Mouse (Mus musculus) neural tube, embryonic 12.5 days (tissue): ENCODE measurements at regions not wholly inside any gene's neighbourhood (a gene's known extent, or its start where the extent isn't known, plus 50 kb on each side); places are given as distances from the start of the nearest gene placed in this dataset.

Source experiments
- ATAC-seq: fragments of 200-750 bp; cut with Nextera tagmentation; 2 replicates; pipeline ENCODE4 v1.8.0; 2017; ENCODE audit warnings: low read depth, mild to moderate bottlenecking, moderate TSS enrichment, moderate library complexity; ENCODE audit not compliant: low FRiP score
- H3K27ac ChIP-seq: fragments of 300-500 bp; sonication (generic); 2 replicates; pipeline ENCODE4 v1.5.1; 2016
- H3K27me3 ChIP-seq: fragments of 300-500 bp; sonication (generic); replicated peaks from 2 replicates; pipeline ENCODE4 v1.6.1; 2016; ENCODE audit warnings: mild to moderate bottlenecking
- H3K36me3 ChIP-seq: fragments of 300-500 bp; sonication (generic); 2 replicates; pipeline ENCODE4 v1.6.1; 2016; ENCODE audit warnings: mild to moderate bottlenecking
- H3K4me1 ChIP-seq: fragments of 300-500 bp; sonication (generic); 2 replicates; pipeline ENCODE4 v1.6.1; 2016
- H3K4me2 ChIP-seq: fragments of 300-500 bp; sonication (generic); replicated peaks from 2 replicates; pipeline ENCODE4 v1.6.1; 2016; ENCODE audit warnings: mild to moderate bottlenecking
- H3K4me3 ChIP-seq: fragments of 300-500 bp; sonication (generic); 2 replicates; pipeline ENCODE4 v1.5.1; 2016
- H3K9ac ChIP-seq: fragments of 300-500 bp; sonication (generic); 2 replicates; pipeline ENCODE4 v1.6.1; 2016; ENCODE audit warnings: mild to moderate bottlenecking
- H3K9me3 ChIP-seq: fragments of 300-500 bp; sonication (generic); 2 replicates; pipeline ENCODE4 v1.6.1; 2016; ENCODE audit warnings: mild to moderate bottlenecking
- WGBS: fragments of 180-500 bp; shearing (Covaris S2); methylation state at CpG from one replicate; pipeline ENCODE4 v1.1.7; 2016; 5-methylcytosine and 5-hydroxymethylcytosine counted together

DNA sequence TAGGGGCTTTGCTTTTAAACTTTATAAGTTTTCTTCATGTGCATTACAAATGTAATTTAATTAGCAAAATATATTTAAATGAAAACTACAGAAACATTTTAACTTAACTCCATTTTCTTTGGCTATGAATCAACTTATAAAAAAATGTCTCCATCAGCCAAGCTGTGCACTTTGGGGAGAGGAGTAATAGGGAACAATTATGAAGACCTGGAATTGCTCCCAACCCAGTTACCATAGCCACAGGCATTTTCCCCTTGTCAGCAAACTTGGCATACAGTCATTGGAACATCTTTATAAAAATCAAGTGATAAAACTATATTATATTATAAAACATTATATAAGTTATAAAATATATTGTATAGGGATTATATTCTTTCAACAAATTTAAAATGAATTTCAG is 65.0 kb downstream of the Atxn7l3b start:
- Histone ChIP-seq H3K36me3 (no peaks in the 10 kb centered on the region), H3K9me3 (no peaks in the 10 kb centered on the region), H3K4me2 (no peak overlapping the region), H3K27ac (no peak overlapping the region), H3K4me3 (no peak overlapping the region), H3K9ac (no peak overlapping the region), H3K27me3 (no peaks in the 10 kb centered on the region), H3K4me1 (no peaks in the 10 kb centered on the region)
- ATAC-seq, result no peak

DNA sequence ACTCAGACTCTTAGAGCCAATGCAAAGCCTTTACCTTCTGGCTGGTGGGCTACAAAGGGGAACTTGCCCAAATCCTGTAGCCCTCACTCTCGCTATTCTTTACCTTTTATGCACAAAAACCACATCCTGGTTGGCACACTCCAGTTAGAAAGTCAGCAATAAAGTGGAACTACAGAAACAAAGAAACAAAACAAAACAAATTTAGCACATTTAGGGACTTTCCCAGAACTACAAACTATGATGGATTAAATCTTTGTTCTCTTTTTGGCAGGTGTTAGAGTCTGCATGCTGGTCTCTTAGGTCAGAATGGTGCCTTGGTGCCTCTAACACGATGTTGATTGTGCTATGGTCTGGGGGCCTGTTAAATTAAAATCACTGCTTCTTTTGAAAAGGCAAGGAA is 65.4 kb downstream of the Atxn7l3b start:
- Histone ChIP-seq H3K4me2 (no peak overlapping the region), H3K4me1 (no peaks in the 10 kb centered on the region), H3K27me3 (no peaks in the 10 kb centered on the region), H3K9me3 (no peaks in the 10 kb centered on the region), H3K27ac (no peak overlapping the region), H3K9ac (no peak overlapping the region), H3K4me3 (no peak overlapping the region), H3K36me3 (no peaks in the 10 kb centered on the region)
- no peak for ATAC-seq
- 62% methylated on average over 2 of the region's 2 CpGs for WGBS

DNA sequence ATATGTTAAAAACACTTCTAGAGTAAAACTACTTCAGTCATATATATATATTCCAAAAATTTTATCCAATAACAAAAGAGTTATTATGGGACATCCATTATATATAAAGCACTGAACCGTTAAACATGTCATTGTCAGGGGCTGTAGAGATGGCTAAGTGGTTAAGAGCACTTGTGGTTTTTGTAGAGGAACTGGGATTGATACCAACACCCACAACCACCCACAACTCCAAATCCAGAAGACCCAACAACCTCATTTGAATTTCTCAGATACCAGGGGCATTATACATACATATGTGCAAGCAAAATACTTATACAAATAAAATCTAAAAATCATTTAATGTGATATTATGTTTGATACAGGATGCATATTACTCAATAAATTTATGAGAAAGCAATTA is 76.8 kb downstream of the Atxn7l3b start:
- no peak for ATAC-seq
- Histone ChIP-seq H3K27ac (no peak overlapping the region), H3K4me2 (no peak overlapping the region), H3K4me3 (no peak overlapping the region), H3K9me3 (no peaks in the 10 kb centered on the region), H3K36me3 (no peaks in the 10 kb centered on the region), H3K27me3 (no peaks in the 10 kb centered on the region), H3K9ac (no peak overlapping the region), H3K4me1 (no peaks in the 10 kb centered on the region)
- 85% methylated on average over 1 of the region's 1 CpGs for WGBS

DNA sequence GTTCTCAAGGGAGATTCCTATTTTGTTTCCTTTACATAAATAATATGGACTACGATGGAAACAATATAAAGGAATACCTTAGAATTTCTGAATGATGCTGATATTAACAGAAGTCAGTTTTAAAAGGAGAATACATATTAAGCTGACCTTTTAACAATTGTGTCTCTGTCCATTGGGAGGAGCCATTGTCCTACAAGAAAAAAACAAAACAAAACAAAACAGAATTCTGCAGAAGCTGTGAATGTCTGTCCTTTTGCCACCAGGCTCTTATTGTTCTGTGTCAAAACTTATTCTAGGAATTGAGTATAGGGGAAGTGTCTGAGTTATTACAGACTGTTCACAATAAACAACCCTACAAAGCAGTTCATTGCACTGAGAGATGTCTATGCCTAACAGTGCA is 82.6 kb downstream of the Atxn7l3b start:
- H3K4me2 ChIP-seq, result no peak overlapping the region
- ATAC-seq, result no peak
- no peaks in the 10 kb centered on the region for H3K36me3 ChIP-seq
- no peak overlapping the region for H3K4me3 ChIP-seq
- H3K4me1 ChIP-seq, result no peaks in the 10 kb centered on the region
- no peaks in the 10 kb centered on the region for H3K27me3 ChIP-seq
- WGBS, result 61% methylated on average over 1 of the region's 1 CpGs
- no peaks in the 10 kb centered on the region for H3K9me3 ChIP-seq
- no peak overlapping the region for H3K9ac ChIP-seq
- no peak overlapping the region for H3K27ac ChIP-seq

DNA sequence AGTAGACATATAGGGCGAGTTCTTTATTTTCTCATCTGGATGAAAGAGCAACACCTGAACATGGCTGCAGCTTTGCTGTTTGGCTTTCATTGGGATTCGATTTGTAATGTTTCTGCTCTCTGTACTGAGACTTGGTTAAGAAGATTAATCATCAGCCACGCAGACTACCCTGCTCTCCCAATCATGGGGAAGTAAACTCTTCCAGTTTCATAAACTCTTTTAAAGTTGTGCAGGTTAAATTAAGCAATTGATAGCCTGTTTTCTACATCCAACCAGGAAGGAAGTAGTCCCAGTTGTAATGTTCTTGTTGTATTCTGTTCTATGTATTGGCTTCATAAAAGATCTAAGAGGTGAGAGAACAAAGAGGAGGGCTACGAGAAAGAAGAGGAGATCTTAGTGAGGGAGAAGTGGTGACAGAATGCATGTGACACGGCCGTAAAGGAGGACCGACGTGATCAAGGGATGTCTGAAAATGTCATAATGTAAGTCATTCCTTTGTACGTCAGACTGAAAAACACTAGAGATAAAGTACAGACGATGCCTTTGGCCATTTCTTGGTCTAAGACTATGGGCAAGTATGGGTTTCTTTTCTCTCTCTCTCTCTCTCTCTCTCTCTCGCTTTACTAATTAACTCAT is 91.3 kb downstream of the Atxn7l3b start:
- Histone ChIP-seq H3K4me1 (no peaks in the 10 kb centered on the region), H3K4me2 (no peak overlapping the region), H3K27me3 (no peaks in the 10 kb centered on the region), H3K4me3 (no peak overlapping the region), H3K36me3 (no peaks in the 10 kb centered on the region), H3K27ac (no peak overlapping the region), H3K9ac (no peak overlapping the region), H3K9me3 (no peaks in the 10 kb centered on the region)
- no peak for ATAC-seq
- 82% methylated on average over 11 of the region's 11 CpGs for WGBS

DNA sequence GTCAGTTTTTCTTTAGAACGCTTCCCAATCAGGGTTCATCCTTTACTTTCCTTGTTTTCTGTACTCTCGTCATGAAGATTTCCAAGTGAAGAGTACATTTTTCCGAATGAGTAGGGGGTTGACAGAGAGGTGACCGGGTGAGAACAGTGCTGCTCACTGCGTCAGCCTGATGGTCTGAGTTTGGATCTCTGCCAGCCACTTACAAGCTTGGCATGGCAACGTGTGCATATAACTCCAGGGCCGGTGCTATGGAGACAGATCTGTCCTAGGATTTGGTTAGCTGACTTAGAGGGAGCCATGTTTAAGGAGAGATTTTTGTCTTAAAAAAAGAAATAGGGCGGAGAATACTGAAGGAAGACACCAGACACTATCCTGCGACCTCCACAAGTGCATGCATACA is 92.8 kb downstream of the Atxn7l3b start:
- Histone ChIP-seq H3K36me3 (no peaks in the 10 kb centered on the region), H3K27me3 (no peaks in the 10 kb centered on the region), H3K4me1 (no peaks in the 10 kb centered on the region), H3K4me3 (no peak overlapping the region), H3K9me3 (no peaks in the 10 kb centered on the region), H3K27ac (no peak overlapping the region), H3K4me2 (no peak overlapping the region), H3K9ac (no peak overlapping the region)
- peak; percentile 65 for ATAC-seq
- 79% methylated on average over 9 of the region's 9 CpGs for WGBS

DNA sequence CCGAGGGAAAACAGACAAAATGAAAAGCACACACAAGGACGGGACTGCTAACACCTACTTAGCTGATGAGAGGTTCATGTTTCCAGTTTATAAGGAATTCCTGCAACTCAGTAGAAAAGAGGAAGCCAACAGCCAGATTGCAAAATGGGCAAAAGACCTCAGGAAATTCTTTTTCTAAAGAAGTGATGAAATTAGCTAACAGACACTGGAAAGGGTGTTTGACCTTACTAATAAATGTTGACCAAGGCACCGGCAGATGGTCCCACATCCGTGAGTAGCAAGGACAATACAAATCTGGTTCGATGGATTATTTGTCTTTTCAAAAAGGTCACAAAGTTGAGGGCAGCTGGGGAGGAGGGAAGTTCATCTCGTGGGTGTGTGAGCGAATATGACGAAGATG is 93.3 kb downstream of the Atxn7l3b start:
- no peaks in the 10 kb centered on the region for H3K4me1 ChIP-seq
- no peak for ATAC-seq
- 76% methylated on average over 8 of the region's 8 CpGs for WGBS
- H3K4me3 ChIP-seq, result no peak overlapping the region
- H3K4me2 ChIP-seq, result no peak overlapping the region
- H3K9ac ChIP-seq, result no peak overlapping the region
- H3K27ac ChIP-seq, result no peak overlapping the region
- no peaks in the 10 kb centered on the region for H3K27me3 ChIP-seq
- no peaks in the 10 kb centered on the region for H3K9me3 ChIP-seq
- no peaks in the 10 kb centered on the region for H3K36me3 ChIP-seq

DNA sequence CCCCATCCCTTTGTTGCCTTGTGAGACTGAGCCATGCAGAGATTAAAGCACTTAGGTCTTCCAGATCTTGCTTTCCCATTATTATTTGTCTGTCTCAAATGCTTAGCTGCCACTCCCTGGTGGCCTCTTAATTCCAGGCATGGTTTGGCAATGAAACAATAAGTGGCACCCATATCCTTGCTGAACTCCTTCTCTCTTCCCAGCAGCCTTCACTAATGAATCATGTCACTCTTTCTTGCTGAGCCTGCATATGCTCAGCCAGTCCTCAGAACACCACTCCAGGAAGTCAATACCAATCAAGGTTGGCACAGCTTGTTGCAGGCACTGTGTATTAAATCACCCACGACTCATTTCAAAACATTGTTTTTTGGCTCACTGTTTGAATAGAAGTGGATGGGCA is 118.6 kb downstream of the Atxn7l3b start:
- no peaks in the 10 kb centered on the region for H3K27me3 ChIP-seq
- H3K4me2 ChIP-seq, result no peak overlapping the region
- 49% methylated on average over 1 of the region's 1 CpGs for WGBS
- H3K4me3 ChIP-seq, result no peak overlapping the region
- H3K36me3 ChIP-seq, result no peaks in the 10 kb centered on the region
- ATAC-seq, result 0 out of 2 replicates have a peak, but pooled peaks have one; percentile 53
- H3K4me1 ChIP-seq, result no peaks in the 10 kb centered on the region
- H3K9ac ChIP-seq, result no peak overlapping the region
- no peak overlapping the region for H3K27ac ChIP-seq
- no peaks in the 10 kb centered on the region for H3K9me3 ChIP-seq

DNA sequence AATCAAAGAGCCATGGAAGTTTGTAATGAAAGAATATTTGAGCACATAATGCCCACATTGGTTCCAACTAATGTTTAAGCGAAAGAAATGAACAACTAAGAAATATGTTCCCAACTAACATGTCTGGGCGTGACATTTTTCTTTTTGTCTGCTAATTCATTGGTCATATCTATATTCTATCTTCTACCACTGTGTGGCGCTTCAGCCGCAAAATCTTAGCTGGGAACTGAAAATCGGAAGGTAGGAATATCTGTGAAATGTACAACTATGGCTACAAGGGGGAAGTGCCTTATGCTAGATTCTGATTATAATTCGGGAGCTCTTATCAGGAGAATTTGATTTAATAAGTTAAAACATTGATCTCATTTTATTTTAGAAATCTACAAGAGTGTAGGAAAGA is 125.2 kb downstream of the Atxn7l3b start:
- Histone ChIP-seq H3K4me2 (no peak overlapping the region), H3K4me1 (no peaks in the 10 kb centered on the region), H3K36me3 (no peaks in the 10 kb centered on the region), H3K27ac (no peak overlapping the region), H3K9me3 (no peaks in the 10 kb centered on the region), H3K9ac (no peak overlapping the region), H3K4me3 (no peak overlapping the region), H3K27me3 (no peaks in the 10 kb centered on the region)
- WGBS, result 54% methylated on average over 6 of the region's 6 CpGs
- ATAC-seq, result no peak

DNA sequence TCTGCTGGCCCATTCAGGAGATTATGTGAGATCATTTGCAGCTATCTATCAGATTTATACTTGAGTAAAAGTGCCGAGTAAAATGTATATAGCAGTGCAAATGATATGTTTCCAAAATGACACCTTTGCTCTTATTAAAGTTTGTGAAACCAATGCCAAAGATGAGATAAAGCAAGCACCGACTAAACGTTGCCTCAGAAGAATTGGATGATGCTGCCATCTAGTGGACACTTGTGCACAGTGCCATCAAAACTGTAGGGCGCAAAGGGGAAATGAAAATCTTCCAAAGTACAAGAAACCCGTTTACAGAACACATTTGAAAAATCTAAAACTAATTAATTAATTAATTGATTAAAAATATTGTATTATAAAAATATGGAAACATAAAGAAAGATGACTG is 127.2 kb downstream of the Atxn7l3b start:
- no peaks in the 10 kb centered on the region for H3K9me3 ChIP-seq
- H3K4me2 ChIP-seq, result no peak overlapping the region
- 12% methylated on average over 5 of the region's 5 CpGs for WGBS
- H3K36me3 ChIP-seq, result no peaks in the 10 kb centered on the region
- no peaks in the 10 kb centered on the region for H3K27me3 ChIP-seq
- H3K4me3 ChIP-seq, result no peak overlapping the region
- no peak overlapping the region for H3K27ac ChIP-seq
- H3K9ac ChIP-seq, result no peak overlapping the region
- no peak for ATAC-seq
- H3K4me1 ChIP-seq, result no peaks in the 10 kb centered on the region

DNA sequence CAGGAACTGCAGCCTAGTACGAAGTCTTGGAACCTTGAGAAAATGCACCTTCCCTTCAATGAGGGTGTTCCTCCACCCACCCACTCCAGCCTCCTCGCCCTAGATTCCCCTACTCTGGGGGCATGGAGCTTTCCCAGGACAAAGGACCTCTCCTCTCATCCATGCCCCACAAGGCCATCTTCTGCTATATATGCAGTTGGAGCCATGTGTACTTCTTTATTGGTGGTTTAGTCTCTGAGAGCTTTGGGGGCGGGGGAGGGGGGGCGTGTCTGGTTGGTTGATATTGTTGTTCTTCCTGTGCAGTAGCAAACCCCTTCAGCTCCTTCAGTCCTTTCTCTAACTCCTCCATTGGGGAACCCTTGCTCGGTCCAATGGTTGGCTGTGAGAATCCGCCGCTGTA is 130.2 kb downstream of the Atxn7l3b start:
- Histone ChIP-seq H3K9me3 (no peaks in the 10 kb centered on the region), H3K27ac (no peak overlapping the region), H3K9ac (no peak overlapping the region), H3K4me3 (no peak overlapping the region), H3K36me3 (no peaks in the 10 kb centered on the region), H3K4me1 (no peaks in the 10 kb centered on the region), H3K4me2 (no peak overlapping the region), H3K27me3 (no peaks in the 10 kb centered on the region)
- WGBS, result 68% methylated on average over 7 of the region's 7 CpGs
- no peak for ATAC-seq

DNA sequence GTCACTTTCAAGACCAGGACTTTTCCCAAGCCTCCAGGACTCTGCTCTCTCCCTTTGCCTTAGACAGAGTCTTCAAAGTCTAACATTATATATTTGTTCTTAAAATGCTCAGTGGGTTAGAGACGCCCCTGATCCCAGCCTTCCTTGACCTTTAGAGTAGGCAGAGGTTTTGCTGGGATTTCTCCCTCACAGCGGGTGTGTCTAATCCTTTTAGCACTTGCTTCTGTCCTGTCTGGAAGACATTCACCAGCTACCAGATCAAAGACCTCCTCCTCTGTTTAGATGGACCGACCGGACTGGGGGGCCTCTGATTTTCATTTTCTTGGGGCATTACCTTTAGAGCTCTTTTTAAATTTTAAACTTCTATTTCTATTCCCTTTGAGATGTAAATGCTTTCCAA is 130.7 kb downstream of the Atxn7l3b start:
- no peaks in the 10 kb centered on the region for H3K36me3 ChIP-seq
- H3K27ac ChIP-seq, result no peak overlapping the region
- no peak for ATAC-seq
- H3K4me2 ChIP-seq, result no peak overlapping the region
- no peak overlapping the region for H3K9ac ChIP-seq
- 9% methylated on average over 4 of the region's 4 CpGs for WGBS
- H3K9me3 ChIP-seq, result no peaks in the 10 kb centered on the region
- no peaks in the 10 kb centered on the region for H3K4me1 ChIP-seq
- H3K4me3 ChIP-seq, result no peak overlapping the region
- no peaks in the 10 kb centered on the region for H3K27me3 ChIP-seq

DNA sequence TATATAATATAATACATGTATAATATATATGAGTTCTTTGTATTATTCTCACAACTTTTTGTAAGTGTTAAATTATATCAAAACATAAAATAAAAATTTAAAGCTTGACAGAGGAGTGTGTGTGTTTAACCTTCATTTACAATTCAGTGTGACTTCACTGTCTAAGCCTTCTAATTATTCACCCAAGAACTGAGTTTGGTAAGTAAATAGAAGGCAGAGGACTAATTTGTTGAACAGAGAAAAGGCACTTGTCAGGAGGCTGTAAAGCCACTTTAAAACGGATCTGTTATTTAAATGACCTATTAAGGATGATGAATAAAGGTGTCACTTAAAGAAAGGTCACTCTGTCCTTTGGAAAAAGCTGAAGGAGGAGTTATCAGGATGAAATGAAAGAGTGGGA is 132.9 kb downstream of the Atxn7l3b start:
- 4% methylated on average over 1 of the region's 1 CpGs for WGBS

More for the DNA sequence above, 132.9 kb downstream of the Atxn7l3b start:
- peak; percentile 48; the same call in 1 of the 2 replicates for ATAC-seq
- no peak overlapping the region for H3K9ac ChIP-seq
- no peaks in the 10 kb centered on the region for H3K27me3 ChIP-seq
- H3K4me1 ChIP-seq, result no peaks in the 10 kb centered on the region
- no peak overlapping the region for H3K4me2 ChIP-seq
- no peak overlapping the region for H3K4me3 ChIP-seq
- no peak overlapping the region for H3K27ac ChIP-seq
- no peaks in the 10 kb centered on the region for H3K9me3 ChIP-seq
- no peaks in the 10 kb centered on the region for H3K36me3 ChIP-seq
